Mouse (Mus musculus) embryonic facial prominence, embryonic 11.5 days (tissue): ENCODE measurements around the gene Ppp1r12b. TPM values are rescaled to one million over a fixed set of nuclear protein-coding genes. Genes with fewer than 3 reads are reported as not detected.

Experiments used
- ATAC-seq: fragments of 200-750 bp; cut with Nextera tagmentation; replicated peaks from 2 replicates; pipeline ENCODE4 v1.8.0; 2017; ENCODE audit warnings: low read depth; ENCODE audit not compliant: insufficient number of reproducible peaks, low FRiP score, low TSS enrichment
- DNase-seq: peaks from one replicate; pipeline ENCODE4 v3.0.0-alpha.2; 2015; ENCODE audit warnings: low spot score
- H3K27ac ChIP-seq: fragments of 300-500 bp; sonication (generic); replicated peaks from 2 replicates; pipeline ENCODE4 v1.5.1; 2014; ENCODE audit warnings: mild to moderate bottlenecking, low read depth, low read length, control low read depth
- H3K27me3 ChIP-seq: fragments of 300-500 bp; sonication (generic); 2 replicates; pipeline ENCODE4 v1.6.1; 2014; ENCODE audit warnings: mild to moderate bottlenecking, low read length, moderate library complexity, mixed read lengths; ENCODE audit not compliant: control insufficient read depth, insufficient read depth
- H3K36me3 ChIP-seq: fragments of 300-500 bp; sonication (generic); replicated peaks from 2 replicates; pipeline ENCODE4 v1.6.1; 2014; ENCODE audit warnings: low read depth, mild to moderate bottlenecking, low read length, moderate library complexity, mixed read lengths; ENCODE audit not compliant: control insufficient read depth, insufficient read depth
- H3K4me1 ChIP-seq: fragments of 300-500 bp; sonication (generic); 2 replicates; pipeline ENCODE4 v1.6.1; 2014; ENCODE audit warnings: low read length, mixed read lengths; ENCODE audit not compliant: control insufficient read depth, insufficient read depth
- H3K4me2 ChIP-seq: fragments of 300-500 bp; sonication (generic); 2 replicates; pipeline ENCODE4 v1.6.1; 2014; ENCODE audit warnings: low read depth, mild to moderate bottlenecking, control low read depth, low read length, moderate library complexity
- H3K4me3 ChIP-seq: fragments of 300-500 bp; sonication (generic); 2 replicates; pipeline ENCODE4 v1.5.1; 2014; ENCODE audit warnings: low read depth, low read length, control low read depth
- H3K9ac ChIP-seq: fragments of 300-500 bp; sonication (generic); replicated peaks from 2 replicates; pipeline ENCODE4 v1.6.1; 2014; ENCODE audit warnings: mild to moderate bottlenecking, control low read depth, low read length
- H3K9me3 ChIP-seq: fragments of 300-500 bp; sonication (generic); replicated peaks from 2 replicates; pipeline ENCODE4 v1.6.1; 2016; ENCODE audit warnings: mild to moderate bottlenecking, low read length, inconsistent platforms, mixed read lengths; ENCODE audit not compliant: control insufficient read depth
- WGBS: fragments of 180-500 bp; shearing (Covaris S2); extraction: QIAGEN DNeasy Blood & Tissue Kit; methylation state at CpG from one replicate; pipeline ENCODE4 v1.1.7; 2014; 5-methylcytosine and 5-hydroxymethylcytosine counted together
- polyA plus RNA-seq: library from polyadenylated mRNA; unstranded; fragments of >200 nt; fragmentation: Nextera tagmentation; extraction: Ambion mirVana; gene quantifications from 2 replicates; pipeline ENCODE4 v1.2.1, GENCODE M21; 2014

Gene Ppp1r12b
- polyA plus RNA-seq, 1 experiment from 2014 or later = 5.0 TPM

DNA sequence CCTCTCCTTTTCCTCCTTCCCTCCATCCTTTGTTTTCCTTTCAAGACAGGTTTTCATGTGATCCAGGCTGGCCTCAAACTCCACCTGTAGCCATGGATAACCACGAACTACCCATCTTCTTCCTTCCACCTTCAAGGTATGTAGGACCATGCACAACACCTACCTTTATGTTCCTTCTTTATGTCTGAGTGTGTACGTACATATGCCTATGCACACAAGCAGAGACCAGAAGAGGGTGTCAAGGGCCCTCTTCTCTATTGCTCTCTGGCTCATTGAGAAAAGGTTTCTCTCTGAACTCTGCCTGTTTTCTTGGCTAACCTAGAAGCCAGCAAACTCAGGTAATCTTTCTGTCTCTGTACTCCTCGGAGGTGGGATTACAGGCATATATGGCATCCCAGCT is 39.0 kb upstream of the Ppp1r12b start:
- Histone ChIP-seq H3K27ac (no peak overlapping the region), H3K4me2 (no peak overlapping the region), H3K4me1 (no peaks in the 10 kb centered on the region; the same call in none of the 2 replicates), H3K27me3 (no peaks in the 10 kb centered on the region), H3K9ac (no peak overlapping the region), H3K9me3 (no peaks in the 10 kb centered on the region), H3K4me3 (no peak overlapping the region), H3K36me3 (no peaks in the 10 kb centered on the region)
- WGBS = 78% methylated on average over 3 of the region's 3 CpGs
- no peak for ATAC-seq
- no peak for DNase-seq

GRCm38 (mm10) chr1:134992046-134992645 is 36.4 kb upstream of the Ppp1r12b start:
- Histone ChIP-seq H3K27me3 (peaks cover 3% of the 10 kb centered on the region; the same call in 1 of the 2 replicates), H3K36me3 (no peaks in the 10 kb centered on the region), H3K9ac (no peak overlapping the region), H3K4me3 (no peak overlapping the region), H3K27ac (no peak overlapping the region), H3K4me2 (no peak overlapping the region), H3K9me3 (no peaks in the 10 kb centered on the region), H3K4me1 (no peaks in the 10 kb centered on the region; the same call in none of the 2 replicates)
- WGBS = 30% methylated on average over 8 of the region's 8 CpGs
- ATAC-seq (no peak), DNase-seq (peak; percentile 51)

- Histone ChIP-seq H3K4me2 (no peak overlapping the region), H3K36me3 (no peaks in the 10 kb centered on the region), H3K4me3 (no peak overlapping the region), H3K9me3 (no peaks in the 10 kb centered on the region), H3K4me1 (no peaks in the 10 kb centered on the region; the same call in none of the 2 replicates), H3K27ac (no peak overlapping the region), H3K9ac (no peak overlapping the region), H3K27me3 (peaks cover 3% of the 10 kb centered on the region; the same call in 1 of the 2 replicates)
- no peak for ATAC-seq
- 8% methylated on average over 7 of the region's 7 CpGs for WGBS
- peak; percentile 96 for DNase-seq
Observed at GRCm38 (mm10) chr1:134989372-134989771, 33.6 kb upstream of the Ppp1r12b start.

DNA sequence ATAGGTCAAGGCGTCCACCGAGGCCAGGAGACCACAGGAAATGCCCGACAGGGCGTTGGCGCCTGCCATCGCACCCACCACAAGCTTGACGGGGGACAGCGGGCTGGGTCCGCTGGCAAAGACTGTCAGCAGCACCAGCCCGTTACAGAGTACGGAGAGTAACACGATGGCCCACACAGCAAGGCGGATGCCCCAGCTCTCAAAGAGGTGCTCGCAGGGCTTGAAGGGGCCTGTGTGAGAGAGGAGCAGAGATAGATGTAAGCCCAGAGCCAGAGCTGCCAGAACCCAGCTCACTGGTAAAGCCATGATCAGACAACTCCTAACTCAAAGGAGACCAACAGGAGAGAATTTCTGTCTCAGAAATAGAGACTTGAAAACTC is 32.2 kb upstream of the Ppp1r12b start:
- Histone ChIP-seq H3K9ac (peak overlapping the region; percentile 55), H3K9me3 (no peaks in the 10 kb centered on the region), H3K4me2 (peak overlapping the region; percentile 87), H3K4me1 (no peaks in the 10 kb centered on the region; the same call in none of the 2 replicates), H3K4me3 (peak overlapping the region; percentile 37), H3K27me3 (peaks cover 3% of the 10 kb centered on the region; the same call in 1 of the 2 replicates), H3K27ac (no peak overlapping the region), H3K36me3 (no peaks in the 10 kb centered on the region)
- no peak for ATAC-seq
- WGBS = 4% methylated on average over 14 of the region's 14 CpGs
- no peak for DNase-seq

DNA sequence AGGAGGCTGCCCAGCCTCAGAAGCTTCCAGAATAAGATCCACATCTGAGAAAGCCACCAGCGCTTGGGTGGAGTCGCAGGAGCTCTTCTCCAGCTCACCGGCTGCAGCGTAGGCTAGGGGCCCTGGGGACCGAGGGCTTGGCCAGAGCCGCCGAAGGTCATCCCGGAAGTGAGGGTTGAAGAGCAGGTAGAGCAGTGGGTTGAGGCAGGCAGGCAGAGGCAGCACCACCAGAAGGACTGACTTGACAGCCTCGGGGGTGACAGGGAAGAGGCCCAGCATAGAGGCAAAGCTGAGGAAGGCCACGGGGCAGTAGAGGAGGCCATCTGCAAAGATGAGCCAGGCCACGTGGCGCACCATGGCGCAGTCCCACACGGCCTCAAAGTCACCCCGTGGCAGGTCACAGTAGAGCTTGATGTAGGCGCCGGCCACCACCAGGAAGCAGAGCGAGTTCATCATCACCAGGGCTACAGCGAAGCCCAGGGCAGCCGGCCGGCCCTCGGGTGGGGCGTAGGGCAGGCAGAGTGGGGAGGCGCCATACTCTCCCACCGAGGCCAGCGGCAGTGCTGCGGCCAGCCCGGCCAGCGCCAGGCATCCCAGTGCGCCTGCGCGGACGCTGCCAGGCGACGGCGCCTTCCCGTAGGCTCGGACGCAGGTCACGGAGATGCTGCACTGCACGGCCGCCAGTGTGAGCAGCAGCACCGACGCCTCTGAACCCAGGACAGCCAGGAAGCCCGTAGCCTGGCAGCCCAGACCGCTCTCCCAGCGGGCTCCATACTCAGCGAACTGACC is 31.6 kb upstream of the Ppp1r12b start:
- Histone ChIP-seq H3K27ac (no peak overlapping the region), H3K4me2 (peak overlapping the region; percentile 87), H3K9ac (peak overlapping the region; percentile 55), H3K4me3 (peak overlapping the region; percentile 37), H3K9me3 (no peaks in the 10 kb centered on the region), H3K27me3 (peaks cover 3% of the 10 kb centered on the region; the same call in 1 of the 2 replicates), H3K36me3 (no peaks in the 10 kb centered on the region), H3K4me1 (no peaks in the 10 kb centered on the region; the same call in none of the 2 replicates)
- WGBS = 31% methylated on average over 45 of the region's 48 CpGs
- peak; percentile 66 for ATAC-seq
- peak; percentile 70 for DNase-seq

DNA sequence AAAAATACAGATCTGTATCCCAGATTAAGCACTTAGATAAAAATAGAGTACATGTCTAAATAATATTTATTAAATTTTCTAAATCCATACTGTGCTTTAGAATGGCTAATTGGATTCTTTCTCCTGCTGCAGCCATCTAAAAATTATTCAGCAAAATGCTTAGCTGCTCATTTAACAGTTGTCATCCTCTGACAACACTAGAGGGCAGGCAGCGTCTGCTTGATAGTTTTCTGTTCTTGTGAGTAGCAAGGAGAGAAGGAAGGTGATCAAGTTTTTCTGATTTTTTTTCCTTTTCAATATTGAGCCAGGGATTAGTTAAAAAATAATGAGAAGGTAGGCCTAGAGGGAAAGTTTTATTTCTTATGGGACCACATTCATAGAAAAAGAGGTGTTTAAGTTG is 17.2 kb upstream of the Ppp1r12b start:
- H3K9me3 ChIP-seq = no peaks in the 10 kb centered on the region
- H3K9ac ChIP-seq = no peak overlapping the region
- no peak overlapping the region for H3K27ac ChIP-seq
- no peak overlapping the region for H3K4me3 ChIP-seq
- H3K27me3 ChIP-seq = no peaks in the 10 kb centered on the region
- no peaks in the 10 kb centered on the region for H3K4me1 ChIP-seq
- no peak overlapping the region for H3K4me2 ChIP-seq
- no peak for DNase-seq
- peaks cover 2% of the 10 kb centered on the region for H3K36me3 ChIP-seq
- ATAC-seq = no peak
- 82% methylated on average over 1 of the region's 1 CpGs for WGBS

- no peaks in the 10 kb centered on the region for H3K27me3 ChIP-seq
- DNase-seq (no peak), ATAC-seq (no peak)
- H3K4me1 ChIP-seq = no peaks in the 10 kb centered on the region
- no peaks in the 10 kb centered on the region; the same call in 1 of the 2 replicates for H3K36me3 ChIP-seq
- no peak overlapping the region for H3K27ac ChIP-seq
- no peak overlapping the region for H3K4me3 ChIP-seq
- H3K9ac ChIP-seq = no peak overlapping the region
- H3K4me2 ChIP-seq = no peak overlapping the region
- 93% methylated on average over 2 of the region's 2 CpGs for WGBS
- H3K9me3 ChIP-seq = no peaks in the 10 kb centered on the region
Observed at GRCm38 (mm10) chr1:134965430-134965829, 9.7 kb upstream of the Ppp1r12b start.

DNA sequence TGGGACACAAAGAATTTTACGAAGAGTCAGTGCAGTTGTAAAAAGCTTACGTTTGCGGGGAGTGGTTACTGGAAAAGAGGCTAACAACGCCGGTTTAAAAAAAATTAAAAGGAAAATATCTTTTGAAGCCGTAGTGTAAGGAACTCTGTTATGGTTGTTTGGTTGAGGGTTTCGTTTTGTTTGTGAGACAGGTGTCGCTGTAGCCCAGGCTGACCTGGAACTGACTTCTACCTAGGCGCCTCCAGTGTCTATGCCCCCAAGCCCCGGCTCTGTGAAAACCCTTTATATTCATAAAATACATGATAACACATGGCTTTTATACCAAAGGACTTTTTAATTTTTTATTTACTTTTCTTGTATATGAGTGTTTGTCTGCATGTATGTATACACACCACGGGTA is 7.1 kb upstream of the Ppp1r12b start:
- peak; percentile 29 for DNase-seq
- Histone ChIP-seq H3K27me3 (no peaks in the 10 kb centered on the region), H3K4me1 (no peaks in the 10 kb centered on the region), H3K4me2 (peak overlapping the region; percentile 52), H3K9me3 (no peaks in the 10 kb centered on the region), H3K4me3 (peak overlapping the region; percentile 69), H3K9ac (peak overlapping the region; percentile 69), H3K36me3 (no peaks in the 10 kb centered on the region), H3K27ac (no peak overlapping the region)
- WGBS = 5% methylated on average over 11 of the region's 11 CpGs
- ATAC-seq = no peak; the same call in 1 of the 2 replicates
